Mouse (Mus musculus): Measurements from ENCODE around the gene Map3k14.

- TF ChIP-seq E2F4 (IDR thresholded peaks at IDR 0.05; ENCODE audit: borderline replicate concordance, low read depth, low read length), result no peak
- no peak for TF ChIP-seq SMC3 (IDR thresholded peaks at IDR 0.05; ENCODE audit: low read depth, low read length)
Measured at GRCm38 (mm10) chr11:103267346-103268219, at the start of gene Map3k14.

Data from MEL (cell line).